Mouse (Mus musculus) left cerebral cortex, adult 6 months (tissue): ENCODE results near the gene Pfdn4. TPM values are rescaled to one million over a fixed set of nuclear protein-coding genes. Genes with fewer than 3 reads are reported as not detected.

ENCODE experiments used
- long read RNA-seq, 2 experiments: library from polyadenylated mRNA; unstranded; transcript quantifications; one replicate each; pipeline ENCODE4 v2.0.0; 2019 to 2020
- polyA plus RNA-seq: library from polyadenylated mRNA; unstranded; fragments of <200 nt; fragmentation: Nextera tagmentation; gene quantifications from 2 replicates; pipeline ENCODE4 v1.2.3, GENCODE M21; 2021

The Pfdn4 gene
- polyA plus RNA-seq: 73.1 and 85.8 TPM in 2 replicates
- long read RNA-seq, experiment 1, transcript Pfdn4-201 (4 exons, 935 nt): major isoform, 13 of 15 reads
- long read RNA-seq, experiment 1, partial matches to known transcripts: 0 of 15 reads
- long read RNA-seq, experiment 1, other reads (novel, unspliced or antisense): 1 of 15 reads
- long read RNA-seq, experiment 2, transcript Pfdn4-201 (4 exons, 935 nt): major isoform, 42 of 52 reads
- long read RNA-seq, experiment 2, partial matches to known transcripts: 6 of 52 reads
- long read RNA-seq, experiment 2, other reads (novel, unspliced or antisense): 3 of 52 reads

GRCm38 (mm10) chr2:170496154-170496930 lies at the start of gene Pfdn4:
TSS of gene Pfdn4 (plus strand) at chr2:170496428.

GRCm38 (mm10) chr2:170497091-170497566 lies 901 bp downstream of the Pfdn4 start, which contains the start of gene Cyp24a1:
TSS of gene Cyp24a1 (minus strand) at chr2:170497145.

Other genes starting within 250 kb of the Pfdn4 start
- gene Bcas1, start 68.6 kb upstream of the Pfdn4 start, polyA plus RNA-seq: 79.3 and 106 TPM in 2 replicates
- not detected in 2 replicates for gene Cyp24a1, start 717 bp downstream of the Pfdn4 start, polyA plus RNA-seq
- 0.15 TPM in 1 of 2 replicates, not detected in the other for gene 4930470P17Rik, start 105.6 kb downstream of the Pfdn4 start, polyA plus RNA-seq
- gene Dok5, start 235.4 kb downstream of the Pfdn4 start, polyA plus RNA-seq: 29.9 and 44.1 TPM in 2 replicates